Mouse (Mus musculus) hindbrain, postnatal 0 days (tissue): Measurements from ENCODE around the gene Tex9. TPM values are rescaled to one million over a fixed set of nuclear protein-coding genes. Genes with fewer than 3 reads are reported as not detected.

Experiments used
- ATAC-seq: fragments of 200-750 bp; cut with Nextera tagmentation; 2 replicates; pipeline ENCODE4 v1.8.0; 2017; ENCODE audit warnings: mild to moderate bottlenecking, moderate TSS enrichment, moderate library complexity
- DNase-seq: peaks from one replicate; pipeline ENCODE4 v3.0.0-alpha.2; 2015; ENCODE audit warnings: low spot score
- H3K27ac ChIP-seq: fragments of 300-500 bp; sonication (generic); 2 replicates; pipeline ENCODE4 v1.5.1; 2014; ENCODE audit warnings: mild to moderate bottlenecking
- H3K27me3 ChIP-seq: fragments of 300-500 bp; sonication (generic); 2 replicates; pipeline ENCODE4 v1.6.1; 2014; ENCODE audit warnings: low read length, mixed read lengths; ENCODE audit not compliant: insufficient read depth
- H3K36me3 ChIP-seq: fragments of 300-500 bp; sonication (generic); 2 replicates; pipeline ENCODE4 v1.6.1; 2014; ENCODE audit warnings: low read length, mixed read lengths; ENCODE audit not compliant: insufficient read depth
- H3K4me1 ChIP-seq: fragments of 300-500 bp; sonication (generic); 2 replicates; pipeline ENCODE4 v1.6.1; 2014; ENCODE audit warnings: antibody characterized with exemption, low read length, mixed read lengths; ENCODE audit not compliant: insufficient read depth
- H3K4me2 ChIP-seq: fragments of 300-500 bp; sonication (generic); 2 replicates; pipeline ENCODE4 v1.6.1; 2014; ENCODE audit warnings: low read depth, mild to moderate bottlenecking, low read length, moderate library complexity, mixed read lengths
- H3K4me3 ChIP-seq: fragments of 300-500 bp; sonication (generic); 2 replicates; pipeline ENCODE4 v1.5.1; 2014; ENCODE audit warnings: low read length
- H3K9ac ChIP-seq: fragments of 300-500 bp; sonication (generic); replicated peaks from 2 replicates; pipeline ENCODE4 v1.6.1; 2014; ENCODE audit warnings: mild to moderate bottlenecking, low read length, moderate library complexity, mixed read lengths
- H3K9me3 ChIP-seq: fragments of 300-500 bp; sonication (generic); 2 replicates; pipeline ENCODE4 v1.6.1; 2016; ENCODE audit warnings: low read length, mixed read lengths
- CTCF ChIP-seq: IDR thresholded peaks from 2 replicates; pipeline ENCODE4 v1.5.1; 2016; ENCODE audit warnings: antibody characterized with exemption, control low read depth, low read depth
- WGBS: fragments of 180-500 bp; shearing (Covaris S2); extraction: QIAGEN DNeasy Blood & Tissue Kit; methylation state at CpG from one replicate; pipeline ENCODE4 v1.1.7; 2014; 5-methylcytosine and 5-hydroxymethylcytosine counted together
- polyA plus RNA-seq: library from polyadenylated mRNA; unstranded; fragments of >200 nt; fragmentation: Nextera tagmentation; extraction: Ambion mirVana; gene quantifications from 2 replicates; pipeline ENCODE4 v1.2.1, GENCODE M21; 2015
- total RNA-seq: library from RNA; depleted of rRNA; stranded (reverse); fragments of >200 nt; gene quantifications from 2 replicates; pipeline ENCODE4 v1.2.3, GENCODE M21; 2014

Tex9 gene
- total and polyA plus RNA-seq, 2 experiments from 2014 or later: 16.8 to 41.9 TPM

DNA sequence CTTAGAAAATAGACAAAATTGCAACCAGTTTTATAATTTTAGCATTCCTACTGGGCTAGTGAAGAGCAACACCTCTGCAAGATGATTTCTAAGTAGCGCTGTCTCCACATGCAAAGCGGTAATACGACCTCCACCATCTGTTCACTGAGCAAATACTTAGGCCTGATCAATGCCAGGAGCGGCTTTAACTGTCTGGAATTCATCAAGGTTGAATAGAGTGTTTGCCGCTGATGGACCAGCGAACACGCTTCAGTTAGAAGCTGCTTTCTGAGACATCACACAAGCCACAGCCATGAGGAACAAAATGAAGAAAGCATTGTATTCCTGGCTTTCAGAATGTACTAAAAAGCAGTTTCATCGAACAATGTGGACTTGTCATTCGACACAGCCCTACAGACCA is 57.1 kb downstream of the Tex9 start:
- no peak for TF ChIP-seq CTCF
- H3K9me3 ChIP-seq: no peaks in the 10 kb centered on the region
- H3K4me3 ChIP-seq: no peak overlapping the region
- ATAC-seq (no peak), DNase-seq (peak; percentile 23)
- peaks cover 4% of the 10 kb centered on the region; the same call in 1 of the 2 replicates for H3K4me1 ChIP-seq
- H3K27me3 ChIP-seq: no peaks in the 10 kb centered on the region
- no peak overlapping the region for H3K4me2 ChIP-seq
- no peaks in the 10 kb centered on the region for H3K36me3 ChIP-seq
- H3K27ac ChIP-seq: no peak overlapping the region
- no peak overlapping the region for H3K9ac ChIP-seq
- 43% methylated on average over 9 of the region's 9 CpGs for WGBS

DNA sequence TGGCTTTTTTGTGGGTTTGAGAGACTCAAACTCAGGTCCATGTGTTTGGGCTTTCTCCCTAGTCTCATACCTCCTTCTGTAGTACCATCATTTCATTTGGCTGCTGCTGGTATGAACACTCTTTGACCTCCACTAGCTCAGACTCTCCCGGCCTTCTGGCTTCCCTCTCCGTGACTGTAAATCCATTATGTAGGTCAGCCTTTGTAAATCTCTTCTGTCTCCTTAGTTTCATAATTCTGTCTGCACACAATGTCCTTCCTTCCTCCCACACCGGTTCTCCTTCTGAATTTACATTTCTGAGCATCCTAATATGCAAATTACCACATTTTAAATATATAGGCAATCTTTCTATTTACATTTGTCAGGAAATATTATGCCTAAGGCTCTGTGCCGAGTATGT is 64.2 kb downstream of the Tex9 start:
- no peak for TF ChIP-seq CTCF
- Histone ChIP-seq H3K27ac (no peak overlapping the region), H3K27me3 (no peaks in the 10 kb centered on the region), H3K9me3 (no peaks in the 10 kb centered on the region), H3K36me3 (no peaks in the 10 kb centered on the region), H3K4me2 (no peak overlapping the region), H3K4me3 (no peak overlapping the region), H3K9ac (no peak overlapping the region), H3K4me1 (no peaks in the 10 kb centered on the region)
- 64% methylated on average over 4 of the region's 4 CpGs for WGBS
- DNase-seq (no peak), ATAC-seq (no peak)

DNA sequence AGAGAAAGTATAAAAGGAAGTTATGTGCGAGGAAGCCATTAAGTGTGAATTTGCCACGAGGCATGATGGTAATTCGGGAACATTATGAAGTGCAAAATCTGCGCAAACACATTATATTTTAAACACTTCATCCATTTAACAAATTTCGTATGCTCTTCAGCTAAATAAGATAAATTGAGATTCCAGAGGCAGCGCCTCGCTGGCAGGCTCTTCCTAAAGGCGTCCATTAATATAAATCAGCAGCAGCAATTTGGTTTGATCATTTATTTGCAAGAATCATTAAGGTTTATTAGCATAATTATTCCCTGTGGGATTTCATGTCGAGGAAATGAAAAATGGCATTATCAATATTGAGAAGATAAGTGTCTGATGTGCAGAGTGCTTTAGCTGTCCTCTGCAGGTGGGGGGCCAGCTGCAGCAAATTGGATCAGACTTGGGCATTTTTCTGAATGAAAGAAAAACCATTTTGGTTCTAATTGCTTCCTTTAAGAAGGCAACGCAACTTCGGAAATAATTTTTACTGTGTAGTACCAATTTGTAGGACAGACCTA is 66.6 kb downstream of the Tex9 start:
- 66% methylated on average over 11 of the region's 11 CpGs for WGBS
- Histone ChIP-seq H3K27me3 (no peaks in the 10 kb centered on the region), H3K4me3 (no peak overlapping the region), H3K4me2 (peak overlapping the region; percentile 13; the same call in 1 of the 2 replicates), H3K27ac (no peak overlapping the region), H3K9ac (no peak overlapping the region), H3K9me3 (no peaks in the 10 kb centered on the region), H3K4me1 (peaks cover 5% of the 10 kb centered on the region; the same call in 1 of the 2 replicates), H3K36me3 (no peaks in the 10 kb centered on the region)
- ATAC-seq (no peak), DNase-seq (peak; percentile 26)
- TF ChIP-seq CTCF: no peak

DNA sequence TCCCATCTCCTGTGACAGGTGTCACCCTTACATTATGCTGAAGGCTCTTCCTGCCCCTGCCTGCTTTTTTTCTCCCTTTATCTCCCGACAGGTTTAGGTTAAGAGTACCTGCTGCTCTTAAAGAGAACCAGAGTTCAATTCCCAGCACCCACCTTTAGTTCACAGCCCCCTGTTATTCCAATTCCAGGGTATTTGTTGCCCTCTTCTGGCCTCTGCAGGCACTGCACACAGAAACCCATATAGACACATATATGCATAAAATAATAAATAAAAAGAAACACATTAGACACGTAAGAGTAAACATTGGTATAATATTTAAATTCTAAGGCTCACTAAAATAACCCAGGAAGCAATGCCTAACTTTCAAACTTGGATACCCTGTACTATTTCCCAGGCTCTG is 69.3 kb downstream of the Tex9 start:
- Histone ChIP-seq H3K36me3 (no peaks in the 10 kb centered on the region), H3K27ac (no peak overlapping the region), H3K9ac (no peak overlapping the region), H3K4me1 (peaks cover 5% of the 10 kb centered on the region; the same call in 1 of the 2 replicates), H3K9me3 (no peaks in the 10 kb centered on the region), H3K4me2 (no peak overlapping the region), H3K4me3 (no peak overlapping the region), H3K27me3 (no peaks in the 10 kb centered on the region)
- TF ChIP-seq CTCF: no peak
- DNase-seq (no peak), ATAC-seq (no peak)
- 89% methylated on average over 2 of the region's 2 CpGs for WGBS

DNA sequence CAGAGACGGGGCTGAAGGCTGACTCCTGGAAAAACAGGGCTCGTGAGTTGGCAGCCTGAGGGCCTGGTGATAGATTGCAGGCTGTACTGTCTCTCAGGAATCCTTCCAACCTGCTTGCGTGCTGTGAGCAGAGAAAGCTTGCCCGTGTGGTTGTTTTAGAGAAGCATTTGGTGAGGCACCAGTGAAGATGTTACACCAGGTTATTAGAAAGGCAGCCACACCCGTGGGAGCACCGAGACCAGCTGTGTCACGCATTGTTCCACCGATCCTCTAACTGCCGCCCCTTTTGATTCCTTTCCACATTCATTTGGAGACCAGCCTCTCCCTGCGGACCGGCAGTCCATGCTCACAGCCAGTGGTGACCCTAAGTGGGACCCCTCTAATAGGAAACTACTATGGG is 69.7 kb downstream of the Tex9 start:
- WGBS: 36% methylated on average over 11 of the region's 11 CpGs
- no peak overlapping the region for H3K27ac ChIP-seq
- H3K4me3 ChIP-seq: no peak overlapping the region
- H3K36me3 ChIP-seq: no peaks in the 10 kb centered on the region
- H3K4me1 ChIP-seq: peaks cover 5% of the 10 kb centered on the region; the same call in 1 of the 2 replicates
- no peak for TF ChIP-seq CTCF
- no peaks in the 10 kb centered on the region for H3K9me3 ChIP-seq
- H3K9ac ChIP-seq: no peak overlapping the region
- no peak overlapping the region for H3K4me2 ChIP-seq
- ATAC-seq (0 out of 2 replicates have a peak, but pooled peaks have one; percentile 17), DNase-seq (no peak)
- no peaks in the 10 kb centered on the region for H3K27me3 ChIP-seq

DNA sequence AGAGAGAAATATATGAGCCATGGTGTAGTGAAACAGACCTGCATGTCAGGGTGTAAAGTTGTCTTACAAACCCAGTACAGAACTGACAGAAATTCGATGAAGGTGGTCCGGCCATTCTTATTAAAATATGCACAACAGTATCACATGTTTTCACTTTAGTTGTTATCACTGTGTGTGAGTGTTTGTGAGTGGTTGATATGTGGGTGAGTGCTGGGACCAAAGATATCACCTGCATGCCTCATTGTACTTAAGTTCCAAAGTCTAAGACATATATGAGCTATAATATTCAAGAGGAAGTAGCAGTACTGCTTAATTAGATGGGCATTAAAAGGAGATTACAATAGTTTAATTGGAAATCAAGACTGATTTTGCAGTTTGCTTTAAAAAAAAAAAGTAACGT is 71.5 kb downstream of the Tex9 start:
- Histone ChIP-seq H3K9me3 (no peaks in the 10 kb centered on the region), H3K9ac (no peak overlapping the region), H3K36me3 (no peaks in the 10 kb centered on the region), H3K4me2 (no peak overlapping the region), H3K27me3 (no peaks in the 10 kb centered on the region), H3K4me1 (peaks cover 5% of the 10 kb centered on the region; the same call in 1 of the 2 replicates), H3K27ac (no peak overlapping the region), H3K4me3 (no peak overlapping the region)
- no peak for TF ChIP-seq CTCF
- no peak for DNase-seq
- 84% methylated on average over 3 of the region's 3 CpGs for WGBS
- ATAC-seq: no peak

DNA sequence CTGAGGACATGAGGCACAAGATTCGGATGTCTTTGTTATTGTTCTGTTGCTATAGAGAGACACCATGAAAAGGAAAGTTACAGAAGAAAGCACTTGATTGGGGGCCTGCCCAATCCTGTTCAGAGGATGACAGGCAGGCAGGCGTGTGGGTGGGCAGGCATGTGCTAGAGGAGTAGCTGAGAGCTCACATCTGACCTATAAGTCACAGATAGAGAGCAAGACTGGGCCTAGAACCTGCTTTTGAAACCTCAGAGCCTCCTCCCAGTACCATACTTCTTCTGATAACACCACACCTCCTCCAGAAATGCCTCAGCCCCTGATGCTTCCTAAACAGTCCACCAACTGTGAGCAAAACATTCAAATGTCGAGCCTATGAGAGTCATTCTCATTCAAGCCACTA is 73.6 kb downstream of the Tex9 start:
- DNase-seq (no peak), ATAC-seq (no peak)
- Histone ChIP-seq H3K9me3 (no peaks in the 10 kb centered on the region), H3K36me3 (no peaks in the 10 kb centered on the region), H3K27ac (no peak overlapping the region), H3K4me1 (peaks cover 5% of the 10 kb centered on the region; the same call in 1 of the 2 replicates), H3K4me2 (no peak overlapping the region), H3K4me3 (no peak overlapping the region), H3K27me3 (no peaks in the 10 kb centered on the region), H3K9ac (no peak overlapping the region)
- no peak for TF ChIP-seq CTCF
- WGBS: 76% methylated on average over 3 of the region's 3 CpGs
